Comparison of ENCODE assay signal across 22 mouse cellular contexts in genomic region chr6:119077231-119077630, GRCm38 (mm10).
DNase-seq lines count a peak whose midpoint lies in the region.
"Had no signal": no experiment of that assay in that cellular context is flagged by ENCODE, and none has a peak within 500 bp of the region (broad histone marks: within the 10 kb centered on the region; RNA-seq: fewer than 3 reads in every experiment).

No protein-coding gene starts in this region.

- H3K27me3 ChIP-seq in heart, embryonic 10.5 days (ENCODE audit: insufficient read depth, poor library complexity, severe bottlenecking), result no peaks in the 10 kb centered on the region
- no peaks in the 10 kb centered on the region for H3K27me3 ChIP-seq in embryonic facial prominence, embryonic 10.5 days (replicated peaks; ENCODE audit: low read depth, poor library complexity, severe bottlenecking)
- H3K27me3 ChIP-seq: forebrain, embryonic 15.5 days; kidney, embryonic 15.5 days; liver, embryonic 13.5 days; midbrain, embryonic 13.5 days had no signal

- 65% methylated on average over 6 of the region's 6 CpGs for WGBS in heart, embryonic 10.5 days
- 92% methylated on average over 6 of the region's 6 CpGs for WGBS in embryonic facial prominence, embryonic 10.5 days

- no peak overlapping the region for H3K4me3 ChIP-seq in heart, embryonic 10.5 days
- no peak overlapping the region for H3K4me3 ChIP-seq in embryonic facial prominence, embryonic 10.5 days
- H3K4me3 ChIP-seq: forebrain, embryonic 15.5 days; heart, adult 2 months; kidney, embryonic 15.5 days; left cerebral cortex, adult 2 months; liver, embryonic 13.5 days; midbrain, embryonic 13.5 days had no signal

- DNase-seq in adrenal gland, adult 2 months, result peak; percentile 59
- DNase-seq in adrenal gland, postnatal 14 days, result no peak
- no peak for DNase-seq in heart, embryonic 10.5 days (ENCODE audit: low spot score)
- no peak for DNase-seq in heart, adult 9 months (ENCODE audit: low spot score in 2 of 2)
- DNase-seq in cerebellum, adult 18-20 months, result peak; percentile 82 to 92
- DNase-seq in cerebellum, postnatal 14 days, result peak; percentile 69 to 85
- DNase-seq in embryonic facial prominence, embryonic 10.5 days (ENCODE audit: low spot score), result no peak
- DNase-seq in gastrocnemius, postnatal 25 days, result no peak
- DNase-seq: gastrocnemius, postnatal 10 days; kidney, postnatal 4 days; layer of hippocampus, adult 9-11 months; liver, embryonic 13.5 days; lung, adult 2 months; lung, postnatal 14 days; right cerebral cortex, postnatal 25 days; spleen, adult 18-20 months; thymus, postnatal 25 days had no signal

- H3K4me1 ChIP-seq in heart, embryonic 10.5 days, result peaks cover 84% of the 10 kb centered on the region
- H3K4me1 ChIP-seq in embryonic facial prominence, embryonic 10.5 days, result no peaks in the 10 kb centered on the region
- H3K4me1 ChIP-seq: kidney, embryonic 15.5 days; liver, embryonic 13.5 days had no signal

- H3K27ac ChIP-seq in heart, embryonic 10.5 days, result peak overlapping the region; percentile 42; the same call in 1 of the 2 replicates
- no peak overlapping the region for H3K27ac ChIP-seq in embryonic facial prominence, embryonic 10.5 days (replicated peaks)
- H3K27ac ChIP-seq: forebrain, embryonic 15.5 days; heart, adult 2 months; kidney, embryonic 15.5 days; left cerebral cortex, adult 2 months; liver, embryonic 13.5 days; midbrain, embryonic 13.5 days had no signal

- no peaks in the 10 kb centered on the region for H3K9me3 ChIP-seq in heart, embryonic 10.5 days
- H3K9me3 ChIP-seq in embryonic facial prominence, embryonic 10.5 days, result no peaks in the 10 kb centered on the region
- H3K9me3 ChIP-seq: forebrain, embryonic 15.5 days; kidney, embryonic 15.5 days; liver, embryonic 13.5 days; midbrain, embryonic 13.5 days had no signal

- no peaks in the 10 kb centered on the region for H3K36me3 ChIP-seq in heart, embryonic 10.5 days
- H3K36me3 ChIP-seq in embryonic facial prominence, embryonic 10.5 days (replicated peaks), result no peaks in the 10 kb centered on the region
- H3K36me3 ChIP-seq: forebrain, embryonic 15.5 days; kidney, embryonic 15.5 days; liver, embryonic 13.5 days; midbrain, embryonic 13.5 days had no signal

Comparison
In these comparisons a context has a peak if more than half of its experiments do, and no peak if none do; other contexts are left out.
1. DNase-seq: peak in adrenal gland, adult 2 months (single experiment), cerebellum, adult 18-20 months (2 of 2) and cerebellum, postnatal 14 days (2 of 2); none in adrenal gland, postnatal 14 days (single experiment), heart, embryonic 10.5 days (single experiment), heart, adult 9 months (0 of 2), embryonic facial prominence, embryonic 10.5 days (single experiment) and gastrocnemius, postnatal 25 days (single experiment).